Mouse (Mus musculus) stomach, adult 2 months (tissue): ENCODE measurements around the gene Srp68. TPM values are rescaled to one million over a fixed set of nuclear protein-coding genes. Genes with fewer than 3 reads are reported as not detected.

ENCODE experiments used
- polyA plus RNA-seq: library from polyadenylated mRNA; depleted of rRNA; stranded (reverse); fragments of >200 nt; gene quantifications from 2 replicates; pipeline ENCODE4 v1.2.3, GENCODE M21; 2012; rRNA removed

The Srp68 gene
- polyA plus RNA-seq, result 18.6 and 18.9 TPM in 2 replicates

GRCm38 (mm10) chr11:116274045-116274666 lies at the start of gene Srp68:
Gene Srp68, minus strand, starts transcription at chr11:116274217.

GRCm38 (mm10) chr11:116307019-116307725 lies 33.2 kb upstream of the Srp68 start, which contains the start of gene Exoc7:
Gene Exoc7, minus strand, starts transcription at chr11:116307233.

GRCm38 (mm10) chr11:116280751-116281663 lies 7.0 kb upstream of the Srp68 start, which contains the start of gene Galr2:
Gene Galr2, plus strand, starts transcription at chr11:116280939.

GRCm38 (mm10) chr11:116237742-116238395 lies 36.1 kb downstream of the Srp68 start, which contains the start of gene Evpl:
Gene Evpl, minus strand, starts transcription at chr11:116238077.

GRCm38 (mm10) chr11:116198639-116199531 lies 75.1 kb downstream of the Srp68 start, which contains the start of the genes Ten1 and Acox1:
Gene Ten1, plus strand, starts transcription at chr11:116198855.
Gene Acox1, minus strand, starts transcription at chr11:116199045.

Other genes starting within 250 kb of the Srp68 start
- 64.3 and 74.4 TPM in 2 replicates for gene H3f3b, start 246.3 kb downstream of the Srp68 start, polyA plus RNA-seq
- 11.0 and 11.8 TPM in 2 replicates for gene Unk, start 243.9 kb downstream of the Srp68 start, polyA plus RNA-seq
- 8.1 and 8.3 TPM in 2 replicates for gene Unc13d, start 196.3 kb downstream of the Srp68 start, polyA plus RNA-seq
- gene Wbp2, start 187.2 kb downstream of the Srp68 start, polyA plus RNA-seq, result 168 and 184 TPM in 2 replicates
- 47.2 and 62.0 TPM in 2 replicates for gene Trim47, start 147.0 kb downstream of the Srp68 start, polyA plus RNA-seq
- gene Trim65, start 143.1 kb downstream of the Srp68 start, polyA plus RNA-seq, result 6.7 and 7.1 TPM in 2 replicates
- gene Mrpl38, start 135.3 kb downstream of the Srp68 start, polyA plus RNA-seq, result 49.6 and 56.5 TPM in 2 replicates
- gene Fbf1, start 106.1 kb downstream of the Srp68 start, polyA plus RNA-seq, result 7.2 and 9.5 TPM in 2 replicates
- gene Ten1, start 75.4 kb downstream of the Srp68 start, polyA plus RNA-seq, result 10.8 and 11.8 TPM in 2 replicates
- 42.7 and 56.9 TPM in 2 replicates for gene Acox1, start 75.2 kb downstream of the Srp68 start, polyA plus RNA-seq
- 18.9 and 19.2 TPM in 2 replicates for gene Evpl, start 36.1 kb downstream of the Srp68 start, polyA plus RNA-seq
- gene Galr2, start 6.7 kb upstream of the Srp68 start, polyA plus RNA-seq, result 3.1 and 5.7 TPM in 2 replicates
- gene Exoc7, start 33.0 kb upstream of the Srp68 start, polyA plus RNA-seq, result 12.6 and 12.9 TPM in 2 replicates
- gene Foxj1, start 61.2 kb upstream of the Srp68 start, polyA plus RNA-seq, result 0.15 and 0.68 TPM in 2 replicates
- gene Rnf157, start 138.8 kb upstream of the Srp68 start, polyA plus RNA-seq, result 0.94 and 1.5 TPM in 2 replicates
- gene Ubald2, start 159.9 kb upstream of the Srp68 start, polyA plus RNA-seq, result 179 and 252 TPM in 2 replicates
- 0.15 and 0.16 TPM in 2 replicates for gene Qrich2, start 192.0 kb upstream of the Srp68 start, polyA plus RNA-seq
- gene Prpsap1, start 220.0 kb upstream of the Srp68 start, polyA plus RNA-seq, result 66.8 and 174 TPM in 2 replicates